Mouse (Mus musculus) spleen, adult 2 months (tissue): Measurements from ENCODE around the gene Olfr1425. TPM values are rescaled to one million over a fixed set of nuclear protein-coding genes. Genes with fewer than 3 reads are reported as not detected.
"Not testable (repeated sequence)": the region's sequence is repeated elsewhere in the genome, so short reads cannot be mapped to it uniquely, and the experiment has no call there.

Experiments
- DNase-seq, 2 experiments: peaks; one replicate each; pipeline versions ENCODE4 v3.0.0 to v3.0.0-alpha.2; 2012 to 2021; ENCODE audit warnings: low spot score in 2 of 2, low read depth in 1 of 2
- H3K27ac ChIP-seq: fragments of 200-500 bp; 2 replicates; pipeline ENCODE4 v1.5.1; 2012; ENCODE audit warnings: low read length, inconsistent platforms; ENCODE audit not compliant: insufficient read depth
- H3K27me3 ChIP-seq: fragments of 200-500 bp; 2 replicates; pipeline ENCODE4 v1.6.1; 2012; ENCODE audit warnings: mild to moderate bottlenecking, moderate library complexity, low read length, inconsistent platforms; ENCODE audit not compliant: control insufficient read depth, insufficient read depth
- H3K36me3 ChIP-seq: fragments of 200-500 bp; 2 replicates; pipeline ENCODE4 v1.6.1; 2012; ENCODE audit warnings: mild to moderate bottlenecking, low read length, inconsistent platforms; ENCODE audit not compliant: control insufficient read depth, insufficient read depth
- H3K4me1 ChIP-seq: fragments of 200-500 bp; 2 replicates; pipeline ENCODE4 v1.6.1; 2011; ENCODE audit warnings: inconsistent platforms; ENCODE audit not compliant: control insufficient read depth, insufficient read depth, insufficient read length
- H3K4me3 ChIP-seq: fragments of 200-500 bp; 2 replicates; pipeline ENCODE4 v1.5.1; 2011; ENCODE audit warnings: mild to moderate bottlenecking, inconsistent platforms; ENCODE audit not compliant: insufficient read depth, insufficient read length; ENCODE audit errors: extremely low read depth
- CTCF ChIP-seq: fragments of 200-500 bp; IDR thresholded peaks from 2 replicates; pipeline ENCODE4 v1.5.1; 2011; ENCODE audit warnings: mild to moderate bottlenecking, inconsistent platforms; ENCODE audit not compliant: insufficient read depth, insufficient read length, insufficient replicate concordance; ENCODE audit errors: extremely low read depth
- POLR2A ChIP-seq: fragments of 200-500 bp; IDR thresholded peaks from 2 replicates; pipeline ENCODE4 v1.6.1; 2011; ENCODE audit warnings: low read depth, low read length, inconsistent platforms
- WGBS: fragments of 180-500 bp; shearing (Covaris S2); methylation state at CpG from one replicate; pipeline ENCODE4 v1.1.7; 2018; 5-methylcytosine and 5-hydroxymethylcytosine counted together
- polyA plus RNA-seq: library from polyadenylated mRNA; depleted of rRNA; stranded (reverse); fragments of >200 nt; gene quantifications from 2 replicates; pipeline ENCODE4 v1.2.3, GENCODE M21; 2012

Gene Olfr1425
- polyA plus RNA-seq, 1 experiment = not detected

GRCm38 (mm10) chr19:12091913-12092312 is 14.4 kb upstream of the Olfr1425 start, which contains the start of gene Olfr1426:
Olfr1426 (minus strand) TSS chr19:12092013.
- Histone ChIP-seq H3K4me3 (no peak within 1 kb of the TSS), H3K27ac (no peak within 1 kb of the TSS), H3K27me3 (no peaks in the 10 kb centered on the region), H3K36me3 (no peaks in the 10 kb centered on the region), H3K4me1 (no peaks in the 10 kb centered on the region)
- no peak for DNase-seq
- TF ChIP-seq CTCF (no peak), POLR2A (no peak)
- 79% methylated on average over 1 of the region's 1 CpGs for WGBS

GRCm38 (mm10) chr19:12069546-12069945 is 8.0 kb downstream of the Olfr1425 start:
- not testable (repeated sequence) for DNase-seq, H3K27me3 ChIP-seq, H3K36me3 ChIP-seq, H3K4me1 ChIP-seq, H3K4me3 ChIP-seq, H3K27ac ChIP-seq
- 67% methylated on average over 1 of the region's 1 CpGs for WGBS

GRCm38 (mm10) chr19:12067806-12068205 is 9.7 kb downstream of the Olfr1425 start:
- not testable (repeated sequence) for H3K27me3 ChIP-seq, H3K4me3 ChIP-seq, H3K27ac ChIP-seq, DNase-seq, H3K36me3 ChIP-seq, H3K4me1 ChIP-seq
- 61% methylated on average over 1 of the region's 1 CpGs for WGBS

- H3K27ac ChIP-seq, H3K4me1 ChIP-seq, H3K4me3 ChIP-seq, H3K36me3 ChIP-seq, DNase-seq, H3K27me3 ChIP-seq: not testable (repeated sequence)
- WGBS = 94% methylated on average over 1 of the region's 1 CpGs
These were observed 14.9 kb downstream of the Olfr1425 start, which contains the start of gene Olfr1424 for GRCm38 (mm10) chr19:12062582-12062981. Olfr1424 (minus strand) TSS chr19:12062682.

- no peak for DNase-seq
- H3K4me3 ChIP-seq = no peak overlapping the region
- H3K27ac ChIP-seq = no peak overlapping the region
- no peaks in the 10 kb centered on the region for H3K27me3 ChIP-seq
- H3K4me1 ChIP-seq = no peaks in the 10 kb centered on the region
- TF ChIP-seq CTCF (no peak), POLR2A (no peak)
- 90% methylated on average over 5 of the region's 5 CpGs for WGBS
- no peaks in the 10 kb centered on the region for H3K36me3 ChIP-seq
These were observed 34.4 kb downstream of the Olfr1425 start for GRCm38 (mm10) chr19:12043163-12043562.

GRCm38 (mm10) chr19:12041217-12041616 is 36.3 kb downstream of the Olfr1425 start, which contains the start of gene Olfr1423:
Olfr1423 (minus strand) TSS chr19:12041317.
- Histone ChIP-seq H3K27ac (no peak within 1 kb of the TSS), H3K4me3 (no peak within 1 kb of the TSS), H3K27me3 (no peaks in the 10 kb centered on the region), H3K36me3 (no peaks in the 10 kb centered on the region), H3K4me1 (no peaks in the 10 kb centered on the region)
- DNase-seq = no peak
- TF ChIP-seq CTCF (no peak), POLR2A (no peak)
- 73% methylated on average over 2 of the region's 2 CpGs for WGBS

- H3K36me3 ChIP-seq = no peaks in the 10 kb centered on the region
- H3K4me1 ChIP-seq = no peaks in the 10 kb centered on the region
- no peak for DNase-seq
- H3K27me3 ChIP-seq = no peaks in the 10 kb centered on the region
- H3K4me3 ChIP-seq = no peak overlapping the region
- TF ChIP-seq POLR2A = no peak
- no peak for TF ChIP-seq CTCF
- no peak overlapping the region for H3K27ac ChIP-seq
These were observed 39.8 kb downstream of the Olfr1425 start for GRCm38 (mm10) chr19:12037727-12038126.

GRCm38 (mm10) chr19:12026606-12027005 is 50.9 kb downstream of the Olfr1425 start:
- no peak overlapping the region for H3K4me3 ChIP-seq
- no peak for TF ChIP-seq CTCF
- no peak for TF ChIP-seq POLR2A
- no peaks in the 10 kb centered on the region for H3K36me3 ChIP-seq
- H3K27me3 ChIP-seq = no peaks in the 10 kb centered on the region
- H3K4me1 ChIP-seq = peaks cover 4% of the 10 kb centered on the region; the same call in 1 of the 2 replicates
- WGBS = 9% methylated on average over 2 of the region's 2 CpGs
- no peak overlapping the region for H3K27ac ChIP-seq
- no peak for DNase-seq
